Mouse (Mus musculus) intestine, embryonic 16.5 days (tissue): Measurements from ENCODE around the gene Rad21l. TPM values are rescaled to one million over a fixed set of nuclear protein-coding genes. Genes with fewer than 3 reads are reported as not detected.
A peak's percentile ranks its signal among the peaks of the same experiment; 100 is the strongest.

Experiments
- ATAC-seq: fragments of 200-750 bp; cut with Nextera tagmentation; 2 replicates; pipeline ENCODE4 v1.8.0; 2017; ENCODE audit warnings: moderate TSS enrichment, moderate library complexity
- H3K27ac ChIP-seq: fragments of 300-500 bp; sonication (generic); 2 replicates; pipeline ENCODE4 v1.5.1; 2014; ENCODE audit warnings: mild to moderate bottlenecking, low read length
- H3K27me3 ChIP-seq: fragments of 300-500 bp; sonication (generic); replicated peaks from 2 replicates; pipeline ENCODE4 v1.6.1; 2014; ENCODE audit warnings: low read length, control low read depth, mixed read lengths; ENCODE audit not compliant: control insufficient read depth, insufficient read depth
- H3K36me3 ChIP-seq: fragments of 300-500 bp; sonication (generic); 2 replicates; pipeline ENCODE4 v1.6.1; 2014; ENCODE audit warnings: low read length, control low read depth; ENCODE audit not compliant: control insufficient read depth, insufficient read depth
- H3K4me1 ChIP-seq: fragments of 300-500 bp; sonication (generic); 2 replicates; pipeline ENCODE4 v1.6.1; 2014; ENCODE audit warnings: low read length, control low read depth, mixed read lengths; ENCODE audit not compliant: control insufficient read depth, insufficient read depth
- H3K4me2 ChIP-seq: fragments of 300-500 bp; sonication (generic); 2 replicates; pipeline ENCODE4 v1.6.1; 2014; ENCODE audit warnings: low read depth, low read length, control low read depth
- H3K4me3 ChIP-seq: fragments of 300-500 bp; sonication (generic); 2 replicates; pipeline ENCODE4 v1.5.1; 2014; ENCODE audit warnings: mild to moderate bottlenecking, low read length
- H3K9ac ChIP-seq: fragments of 300-500 bp; sonication (generic); 2 replicates; pipeline ENCODE4 v1.6.1; 2014; ENCODE audit warnings: low read depth, low read length
- H3K9me3 ChIP-seq: fragments of 300-500 bp; sonication (generic); 2 replicates; pipeline ENCODE4 v1.6.1; 2016; ENCODE audit warnings: low read length, control low read depth; ENCODE audit not compliant: control insufficient read depth
- WGBS: fragments of 180-500 bp; shearing (Covaris S2); extraction: QIAGEN DNeasy Blood & Tissue Kit; methylation state at CpG from one replicate; pipeline ENCODE4 v1.1.7; 2014; 5-methylcytosine and 5-hydroxymethylcytosine counted together
- polyA plus RNA-seq: library from polyadenylated mRNA; unstranded; fragments of >200 nt; fragmentation: Nextera tagmentation; extraction: Ambion mirVana; gene quantifications from 2 replicates; pipeline ENCODE4 v1.2.1, GENCODE M21; 2015

Rad21l gene
- not detected in 2 replicates for polyA plus RNA-seq

- no peak for ATAC-seq
- 74% methylated on average over 3 of the region's 3 CpGs for WGBS
Measured at GRCm38 (mm10) chr2:151668433-151668832, at the start of gene Rad21l. Gene Rad21l, minus strand, starts transcription at chr2:151668533.

GRCm38 (mm10) chr2:151716318-151717055 lies 48.2 kb upstream of the Rad21l start:
- H3K36me3 ChIP-seq: peaks cover 15% of the 10 kb centered on the region
- WGBS: 78% methylated on average over 2 of the region's 2 CpGs
- no peak for ATAC-seq
- H3K4me1 ChIP-seq: no peaks in the 10 kb centered on the region
- H3K4me2 ChIP-seq: no peak overlapping the region
- no peaks in the 10 kb centered on the region for H3K27me3 ChIP-seq
- H3K9ac ChIP-seq: no peak overlapping the region
- no peak overlapping the region for H3K4me3 ChIP-seq
- no peak overlapping the region for H3K27ac ChIP-seq
- H3K9me3 ChIP-seq: no peaks in the 10 kb centered on the region

More at GRCm38 (mm10) chr2:151668433-151668832, at the start of gene Rad21l:
- H3K9ac ChIP-seq: no peak within 1 kb of the TSS
- 0 out of 2 replicates have a peak, but pooled peaks cover 5% of the 10 kb centered on the region for H3K27me3 ChIP-seq
- H3K9me3 ChIP-seq: no peaks in the 10 kb centered on the region
- no peaks in the 10 kb centered on the region for H3K4me1 ChIP-seq
- no peak within 1 kb of the TSS for H3K4me3 ChIP-seq
- no peaks in the 10 kb centered on the region for H3K36me3 ChIP-seq
- H3K4me2 ChIP-seq: no peak within 1 kb of the TSS
- no peak within 1 kb of the TSS for H3K27ac ChIP-seq

- Histone ChIP-seq H3K4me3 (no peak overlapping the region), H3K4me2 (no peak overlapping the region), H3K9me3 (no peaks in the 10 kb centered on the region), H3K4me1 (no peaks in the 10 kb centered on the region), H3K27ac (no peak overlapping the region), H3K36me3 (peaks cover 9% of the 10 kb centered on the region), H3K27me3 (no peaks in the 10 kb centered on the region), H3K9ac (no peak overlapping the region)
- no peak for ATAC-seq
- 97% methylated on average over 4 of the region's 4 CpGs for WGBS
Measured at GRCm38 (mm10) chr2:151715526-151715925, 47.2 kb upstream of the Rad21l start.

GRCm38 (mm10) chr2:151712647-151713046 lies 44.3 kb upstream of the Rad21l start:
- no peak overlapping the region for H3K9ac ChIP-seq
- H3K4me1 ChIP-seq: no peaks in the 10 kb centered on the region
- no peak overlapping the region for H3K27ac ChIP-seq
- WGBS: 32% methylated on average over 3 of the region's 3 CpGs
- no peaks in the 10 kb centered on the region for H3K9me3 ChIP-seq
- no peak overlapping the region for H3K4me3 ChIP-seq
- H3K4me2 ChIP-seq: no peak overlapping the region
- ATAC-seq: no peak
- H3K36me3 ChIP-seq: no peaks in the 10 kb centered on the region; the same call in none of the 2 replicates
- no peaks in the 10 kb centered on the region for H3K27me3 ChIP-seq

DNA sequence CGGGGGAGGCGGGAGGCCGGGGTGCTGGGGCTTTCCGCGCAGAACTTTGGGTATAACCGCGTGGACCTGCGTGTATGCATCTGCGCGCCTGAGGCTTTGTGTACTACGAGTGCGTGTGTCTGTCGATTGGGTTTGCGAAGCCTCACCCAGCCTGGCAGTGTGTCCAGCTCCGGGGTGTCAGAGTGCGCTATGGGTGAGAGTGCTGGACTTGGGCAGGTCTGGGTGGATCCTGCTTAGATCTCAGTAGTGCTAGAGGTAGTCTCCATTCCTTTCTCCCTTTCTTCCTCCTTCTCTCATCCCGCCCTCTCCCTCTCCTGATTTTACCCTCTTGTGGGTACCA lies 34.5 kb upstream of the Rad21l start:
- no peak overlapping the region for H3K27ac ChIP-seq
- no peaks in the 10 kb centered on the region for H3K36me3 ChIP-seq
- WGBS: 3% methylated on average over 15 of the region's 17 CpGs
- peaks cover 6% of the 10 kb centered on the region; the same call in 1 of the 2 replicates for H3K4me1 ChIP-seq
- H3K9ac ChIP-seq: peak overlapping the region; percentile 79
- H3K4me3 ChIP-seq: peak overlapping the region; percentile 69
- H3K9me3 ChIP-seq: no peaks in the 10 kb centered on the region
- peak overlapping the region; percentile 100 for H3K4me2 ChIP-seq
- H3K27me3 ChIP-seq: peaks cover 13% of the 10 kb centered on the region; the same call in 1 of the 2 replicates
- peak; percentile 49 for ATAC-seq

- peaks cover 13% of the 10 kb centered on the region; the same call in 1 of the 2 replicates for H3K27me3 ChIP-seq
- peak; percentile 90 for ATAC-seq
- H3K9me3 ChIP-seq: no peaks in the 10 kb centered on the region
- H3K4me3 ChIP-seq: peak overlapping the region; percentile 69
- WGBS: 1% methylated on average over 69 of the region's 97 CpGs
- H3K27ac ChIP-seq: no peak overlapping the region
- H3K9ac ChIP-seq: peak overlapping the region; percentile 79
- H3K36me3 ChIP-seq: no peaks in the 10 kb centered on the region
- H3K4me1 ChIP-seq: peaks cover 6% of the 10 kb centered on the region; the same call in 1 of the 2 replicates
- H3K4me2 ChIP-seq: peak overlapping the region; percentile 100
Measured at GRCm38 (mm10) chr2:151702146-151702850, 34.0 kb upstream of the Rad21l start.

- Histone ChIP-seq H3K9me3 (no peaks in the 10 kb centered on the region), H3K27me3 (peaks cover 13% of the 10 kb centered on the region; the same call in 1 of the 2 replicates), H3K36me3 (no peaks in the 10 kb centered on the region), H3K27ac (no peak within 1 kb of the TSS), H3K4me1 (peaks cover 6% of the 10 kb centered on the region; the same call in 1 of the 2 replicates), H3K4me2 (peak within 1 kb of the TSS; percentile 100), H3K4me3 (peak within 1 kb of the TSS; percentile 69), H3K9ac (peak within 1 kb of the TSS; percentile 79)
- ATAC-seq: peak; percentile 53
- 7% methylated on average over 22 of the region's 25 CpGs for WGBS
Measured at GRCm38 (mm10) chr2:151701231-151702145, 33.2 kb upstream of the Rad21l start, which contains the start of gene Tmem74b. Gene Tmem74b, plus strand, starts transcription at chr2:151702008.

DNA sequence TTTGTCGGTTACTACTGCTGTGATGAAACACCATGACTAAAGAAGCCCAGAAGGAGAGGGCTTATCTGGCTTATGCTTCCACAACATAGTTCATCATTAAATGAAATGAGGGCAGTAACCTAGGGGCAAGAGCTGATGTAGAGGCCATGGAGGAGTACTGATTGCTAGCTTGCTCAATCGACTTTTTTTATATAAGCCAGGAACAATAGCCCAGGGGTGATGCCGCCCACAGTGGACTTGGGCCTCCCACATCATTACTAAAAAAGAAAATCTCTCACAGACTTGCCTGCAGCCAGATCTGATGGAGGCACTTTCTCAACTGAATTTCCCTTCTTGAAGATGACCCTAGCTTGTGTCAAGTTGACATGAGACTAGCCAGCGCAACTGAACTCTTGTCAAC lies 14.6 kb upstream of the Rad21l start:
- Histone ChIP-seq H3K9me3 (no peaks in the 10 kb centered on the region), H3K4me3 (no peak overlapping the region), H3K4me2 (no peak overlapping the region), H3K4me1 (no peaks in the 10 kb centered on the region), H3K27me3 (no peaks in the 10 kb centered on the region), H3K9ac (no peak overlapping the region), H3K27ac (no peak overlapping the region), H3K36me3 (no peaks in the 10 kb centered on the region)
- WGBS: 84% methylated on average over 4 of the region's 4 CpGs
- ATAC-seq: no peak

DNA sequence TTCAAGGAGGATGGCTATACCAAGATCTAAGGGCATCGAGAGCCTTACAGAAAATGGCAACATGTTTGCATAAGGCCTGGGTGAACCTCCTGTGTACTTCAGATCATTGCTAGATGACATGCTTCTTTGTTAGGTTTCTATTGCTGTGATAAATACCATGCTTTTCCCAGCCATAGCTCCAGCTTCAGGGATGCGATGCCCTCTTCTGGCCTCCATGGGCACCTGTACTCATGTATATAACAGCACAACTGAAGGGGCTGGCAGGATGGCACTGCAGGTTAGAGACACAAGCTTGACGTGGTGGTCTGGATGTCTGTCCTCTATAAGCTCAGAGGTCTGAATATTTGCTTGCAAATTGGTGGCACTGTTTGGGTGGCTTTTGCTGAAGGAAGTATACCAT lies 14.0 kb upstream of the Rad21l start:
- Histone ChIP-seq H3K4me1 (no peaks in the 10 kb centered on the region), H3K9me3 (no peaks in the 10 kb centered on the region), H3K27ac (no peak overlapping the region), H3K27me3 (no peaks in the 10 kb centered on the region), H3K4me2 (no peak overlapping the region), H3K36me3 (no peaks in the 10 kb centered on the region), H3K4me3 (no peak overlapping the region), H3K9ac (no peak overlapping the region)
- 54% methylated on average over 3 of the region's 3 CpGs for WGBS
- ATAC-seq: peak; percentile 66; the same call in 1 of the 2 replicates
